Mouse (Mus musculus): ENCODE measurements around the gene Vti1a. TPM values are rescaled to one million over a fixed set of nuclear protein-coding genes. Genes with fewer than 3 reads are reported as not detected.

The Vti1a gene
- polyA plus RNA-seq, 1 experiment from 2014 or later, result 32.7 TPM

DNA sequence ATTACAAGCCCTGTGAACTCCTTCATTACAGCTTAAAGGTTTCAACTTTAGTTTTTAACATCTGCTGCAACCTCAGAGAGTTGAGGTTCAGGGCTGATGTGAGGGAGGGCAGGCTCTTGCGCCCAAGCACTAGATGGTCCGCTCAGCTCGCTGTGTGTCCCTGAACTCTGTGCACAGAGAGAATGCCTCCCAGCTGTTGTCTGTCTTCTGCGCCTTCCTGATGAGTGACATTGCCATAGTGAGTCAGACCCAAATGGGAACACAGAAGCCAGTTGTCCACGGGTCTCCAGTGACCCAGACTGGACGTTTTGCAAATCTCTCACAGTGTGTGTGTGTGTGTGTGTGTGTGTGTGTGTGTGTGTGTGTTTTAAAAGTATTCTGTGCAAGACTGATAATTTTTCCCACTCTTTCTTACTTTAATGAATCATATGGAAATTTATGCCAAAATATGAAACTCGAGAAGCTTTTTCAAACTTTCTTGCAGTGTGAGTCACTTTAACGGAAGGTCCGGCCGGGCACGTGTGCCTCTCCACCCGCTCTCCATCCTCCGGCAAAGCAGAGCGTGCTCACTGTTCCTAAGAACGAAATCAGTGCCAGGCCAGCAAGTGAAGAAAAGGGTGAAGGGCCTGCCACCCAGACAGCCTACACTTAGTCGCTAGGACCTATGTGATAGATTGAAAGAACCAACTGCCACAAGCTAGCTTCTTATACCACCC, 277.8 kb downstream of the Vti1a start:
- Histone ChIP-seq H3K36me3 (no peaks in the 10 kb centered on the region), H3K27ac (replicated peaks) (0 out of 2 replicates have a peak overlapping the region, but pooled peaks have one; percentile 9), H3K27me3 (ENCODE audit: low read depth, poor library complexity, severe bottlenecking) (peaks cover 17% of the 10 kb centered on the region; the same call in 1 of the 2 replicates), H3K9me3 (replicated peaks) (no peaks in the 10 kb centered on the region), H3K4me3 (no peak overlapping the region), H3K4me1 (peaks cover 46% of the 10 kb centered on the region)
- 90% methylated on average over 16 of the region's 16 CpGs for WGBS
- DNase-seq (ENCODE audit: low spot score), result no peak

DNA sequence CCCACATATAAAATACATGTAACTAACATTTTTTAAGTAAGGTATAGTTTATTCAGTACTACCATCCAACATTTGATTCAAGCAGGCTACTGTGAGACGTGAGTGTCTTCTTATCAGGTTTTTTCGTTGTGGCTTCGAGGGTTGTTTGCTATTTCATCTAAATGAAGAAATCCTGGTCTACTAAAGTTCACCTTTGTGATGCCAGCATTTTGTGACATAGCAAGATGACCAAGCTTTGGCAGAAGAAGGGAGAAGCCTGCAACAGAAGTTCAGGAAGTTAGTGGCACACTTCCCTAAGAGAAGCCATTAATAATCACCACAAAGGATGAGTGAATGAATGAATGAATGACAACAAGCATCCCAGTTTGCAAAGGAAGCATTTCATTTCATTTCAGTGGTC, 278.4 kb downstream of the Vti1a start:
- WGBS, result 87% methylated on average over 3 of the region's 3 CpGs
- H3K4me3 ChIP-seq, result no peak overlapping the region
- H3K9me3 ChIP-seq (replicated peaks), result no peaks in the 10 kb centered on the region
- H3K27me3 ChIP-seq (ENCODE audit: low read depth, poor library complexity, severe bottlenecking), result peaks cover 12% of the 10 kb centered on the region; the same call in 1 of the 2 replicates
- no peak for DNase-seq (ENCODE audit: low spot score)
- H3K4me1 ChIP-seq, result peaks cover 46% of the 10 kb centered on the region
- H3K27ac ChIP-seq (replicated peaks), result no peak overlapping the region
- no peaks in the 10 kb centered on the region for H3K36me3 ChIP-seq

DNA sequence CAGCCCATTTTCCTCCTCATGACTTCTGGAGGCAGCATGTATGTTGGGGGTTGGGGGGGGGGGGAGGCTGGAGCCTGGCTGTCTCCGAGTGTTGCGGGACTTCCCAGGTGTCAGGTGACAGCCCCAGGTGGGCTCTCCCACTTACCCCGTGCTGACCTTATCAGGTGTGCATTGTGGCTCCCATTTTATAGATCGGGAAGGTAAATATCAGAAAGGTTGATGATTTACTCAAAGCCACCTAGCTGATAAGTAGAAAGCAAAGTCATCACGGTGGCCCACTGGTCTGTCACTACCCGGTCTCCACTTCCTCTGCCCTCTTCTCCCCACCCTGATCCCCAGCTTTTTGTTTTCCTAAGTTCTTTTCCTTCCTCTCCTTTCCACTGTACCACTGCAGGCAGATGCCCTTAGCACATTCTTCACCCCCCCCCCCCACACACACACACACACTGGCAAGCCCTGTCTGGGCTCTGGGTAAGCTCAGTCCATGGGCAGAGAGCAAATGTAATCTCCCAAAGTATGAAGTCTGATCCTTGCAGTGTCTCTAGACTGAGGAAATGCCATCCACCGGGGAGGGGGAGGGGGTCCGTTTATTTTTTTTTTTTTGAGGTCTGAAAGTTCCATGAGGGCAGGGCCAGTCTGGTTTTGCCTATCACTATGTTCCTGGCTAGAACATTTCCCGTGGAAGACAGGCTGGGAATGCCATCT, 280.0 kb downstream of the Vti1a start:
- H3K9me3 ChIP-seq (replicated peaks), result no peaks in the 10 kb centered on the region
- no peak overlapping the region for H3K27ac ChIP-seq (replicated peaks)
- DNase-seq (ENCODE audit: low spot score), result no peak
- H3K36me3 ChIP-seq, result no peaks in the 10 kb centered on the region
- H3K27me3 ChIP-seq (ENCODE audit: low read depth, poor library complexity, severe bottlenecking), result 0 out of 2 replicates have a peak, but pooled peaks cover 8% of the 10 kb centered on the region
- H3K4me3 ChIP-seq, result no peak overlapping the region
- 70% methylated on average over 9 of the region's 9 CpGs for WGBS
- peaks cover 45% of the 10 kb centered on the region for H3K4me1 ChIP-seq

DNA sequence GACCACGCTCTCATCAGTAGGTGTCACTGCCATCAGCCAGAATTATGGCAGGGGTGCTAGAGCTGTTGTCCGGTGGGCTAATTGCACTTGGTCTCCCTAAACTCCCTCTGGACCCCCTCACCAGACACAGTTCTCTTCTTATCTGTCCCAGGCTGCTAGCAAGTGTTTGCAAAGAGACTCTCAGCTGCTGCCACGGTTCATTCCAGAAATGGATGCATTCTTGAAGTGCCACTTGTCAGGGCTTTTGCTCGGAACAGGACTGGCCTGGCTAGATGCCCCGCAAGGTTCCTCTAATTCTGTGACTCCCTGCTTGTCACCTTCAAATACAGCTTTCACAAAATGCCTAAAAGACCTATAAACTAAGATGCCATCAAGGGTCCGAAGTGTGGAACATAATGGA, 280.7 kb downstream of the Vti1a start:
- Histone ChIP-seq H3K9me3 (replicated peaks) (no peaks in the 10 kb centered on the region), H3K4me1 (peaks cover 45% of the 10 kb centered on the region), H3K36me3 (no peaks in the 10 kb centered on the region), H3K4me3 (no peak overlapping the region), H3K27ac (replicated peaks) (no peak overlapping the region), H3K27me3 (ENCODE audit: low read depth, poor library complexity, severe bottlenecking) (0 out of 2 replicates have a peak, but pooled peaks cover 8% of the 10 kb centered on the region)
- WGBS, result 80% methylated on average over 6 of the region's 6 CpGs
- no peak for DNase-seq (ENCODE audit: low spot score)

- DNase-seq (ENCODE audit: low spot score), result no peak
- H3K27ac ChIP-seq (replicated peaks), result no peak overlapping the region
- peaks cover 45% of the 10 kb centered on the region for H3K4me1 ChIP-seq
- H3K27me3 ChIP-seq (ENCODE audit: low read depth, poor library complexity, severe bottlenecking), result 0 out of 2 replicates have a peak, but pooled peaks cover 8% of the 10 kb centered on the region
- no peaks in the 10 kb centered on the region for H3K9me3 ChIP-seq (replicated peaks)
- no peaks in the 10 kb centered on the region for H3K36me3 ChIP-seq
- H3K4me3 ChIP-seq, result no peak overlapping the region
- WGBS, result 58% methylated on average over 2 of the region's 2 CpGs
Observed at GRCm38 (mm10) chr19:55597296-55597695, 281.2 kb downstream of the Vti1a start.

- no peaks in the 10 kb centered on the region for H3K9me3 ChIP-seq (replicated peaks)
- no peak overlapping the region for H3K4me3 ChIP-seq
- H3K36me3 ChIP-seq, result no peaks in the 10 kb centered on the region
- H3K27ac ChIP-seq (replicated peaks), result peak overlapping the region; percentile 28; the same call in 1 of the 2 replicates
- peaks cover 42% of the 10 kb centered on the region for H3K4me1 ChIP-seq
- no peak for DNase-seq (ENCODE audit: low spot score)
- 82% methylated on average over 12 of the region's 12 CpGs for WGBS
- 0 out of 2 replicates have a peak, but pooled peaks cover 8% of the 10 kb centered on the region for H3K27me3 ChIP-seq (ENCODE audit: low read depth, poor library complexity, severe bottlenecking)
Observed at GRCm38 (mm10) chr19:55597951-55598350, 281.9 kb downstream of the Vti1a start.

DNA sequence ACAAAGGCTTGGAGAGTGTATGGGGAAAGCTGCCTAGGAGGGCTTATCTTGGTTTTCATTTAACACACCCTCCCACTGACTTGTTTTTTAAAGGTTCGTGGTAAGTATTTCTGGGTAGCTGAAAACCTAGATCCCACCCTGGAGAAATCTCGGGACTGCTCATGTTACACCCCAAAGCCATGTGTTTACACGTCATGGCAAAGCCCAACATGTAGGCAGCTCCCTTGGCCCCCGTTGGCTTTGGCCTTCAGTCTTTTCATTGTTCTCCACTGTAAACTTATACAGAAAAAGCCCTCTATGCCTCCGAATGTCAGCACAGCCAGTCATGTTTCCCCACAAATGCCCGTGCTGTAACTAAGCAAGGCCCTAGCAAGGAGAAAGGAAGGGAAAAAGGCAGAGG, 283.0 kb downstream of the Vti1a start:
- Histone ChIP-seq H3K27me3 (ENCODE audit: low read depth, poor library complexity, severe bottlenecking) (no peaks in the 10 kb centered on the region), H3K36me3 (no peaks in the 10 kb centered on the region), H3K4me3 (no peak overlapping the region), H3K9me3 (replicated peaks) (no peaks in the 10 kb centered on the region), H3K4me1 (peaks cover 33% of the 10 kb centered on the region), H3K27ac (replicated peaks) (0 out of 2 replicates have a peak overlapping the region, but pooled peaks have one; percentile 29)
- 78% methylated on average over 6 of the region's 6 CpGs for WGBS
- no peak for DNase-seq (ENCODE audit: low spot score)

GRCm38 (mm10) chr19:55607725-55608124, 291.6 kb downstream of the Vti1a start:
- Histone ChIP-seq H3K4me3 (no peak overlapping the region), H3K27ac (replicated peaks) (no peak overlapping the region), H3K36me3 (no peaks in the 10 kb centered on the region), H3K27me3 (ENCODE audit: low read depth, poor library complexity, severe bottlenecking) (peaks cover 7% of the 10 kb centered on the region; the same call in 1 of the 2 replicates), H3K9me3 (replicated peaks) (no peaks in the 10 kb centered on the region), H3K4me1 (peaks cover 12% of the 10 kb centered on the region)
- DNase-seq (ENCODE audit: low spot score), result no peak
- 92% methylated on average over 10 of the region's 10 CpGs for WGBS

GRCm38 (mm10) chr19:55608858-55609375, 292.8 kb downstream of the Vti1a start:
- Histone ChIP-seq H3K4me3 (no peak overlapping the region), H3K9me3 (replicated peaks) (no peaks in the 10 kb centered on the region), H3K4me1 (peaks cover 18% of the 10 kb centered on the region), H3K27me3 (ENCODE audit: low read depth, poor library complexity, severe bottlenecking) (peaks cover 7% of the 10 kb centered on the region; the same call in 1 of the 2 replicates), H3K36me3 (no peaks in the 10 kb centered on the region), H3K27ac (replicated peaks) (no peak overlapping the region)
- no peak for DNase-seq (ENCODE audit: low spot score)
- 83% methylated on average over 14 of the region's 14 CpGs for WGBS

DNA sequence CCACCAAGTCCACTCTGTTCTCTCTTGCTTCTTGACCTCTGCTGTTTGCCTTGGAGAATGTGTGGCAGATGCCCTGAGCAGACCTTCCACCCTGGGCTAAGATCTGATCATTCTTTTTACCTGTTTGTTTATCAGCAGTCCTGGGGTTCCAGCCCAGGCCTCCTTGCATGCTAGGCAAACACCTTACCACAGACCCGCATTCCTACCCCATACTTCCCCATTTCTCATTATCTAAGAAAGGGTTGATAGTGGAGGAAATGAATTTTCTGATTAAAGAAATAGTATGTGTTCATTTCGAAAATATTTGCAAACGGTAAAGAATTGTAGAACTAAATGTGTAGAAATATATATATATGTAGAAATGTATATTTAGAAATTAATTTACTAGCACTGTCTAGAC, 293.7 kb downstream of the Vti1a start:
- 88% methylated on average over 3 of the region's 3 CpGs for WGBS
- Histone ChIP-seq H3K36me3 (no peaks in the 10 kb centered on the region), H3K9me3 (replicated peaks) (no peaks in the 10 kb centered on the region), H3K27me3 (ENCODE audit: low read depth, poor library complexity, severe bottlenecking) (peaks cover 7% of the 10 kb centered on the region; the same call in 1 of the 2 replicates), H3K4me3 (no peak overlapping the region), H3K4me1 (peaks cover 18% of the 10 kb centered on the region), H3K27ac (replicated peaks) (no peak overlapping the region)
- no peak for DNase-seq (ENCODE audit: low spot score)

- H3K9me3 ChIP-seq (replicated peaks), result no peaks in the 10 kb centered on the region
- DNase-seq (ENCODE audit: low spot score), result no peak
- no peak overlapping the region for H3K27ac ChIP-seq (replicated peaks)
- peaks cover 13% of the 10 kb centered on the region for H3K27me3 ChIP-seq (ENCODE audit: low read depth, poor library complexity, severe bottlenecking)
- no peaks in the 10 kb centered on the region for H3K36me3 ChIP-seq
- 92% methylated on average over 5 of the region's 5 CpGs for WGBS
- H3K4me1 ChIP-seq, result peaks cover 20% of the 10 kb centered on the region
- H3K4me3 ChIP-seq, result no peak overlapping the region
Observed at GRCm38 (mm10) chr19:55615743-55616142, 299.6 kb downstream of the Vti1a start.

- WGBS, result 91% methylated on average over 7 of the region's 7 CpGs
Observed at GRCm38 (mm10) chr19:55616276-55616675, 300.2 kb downstream of the Vti1a start.

DNA sequence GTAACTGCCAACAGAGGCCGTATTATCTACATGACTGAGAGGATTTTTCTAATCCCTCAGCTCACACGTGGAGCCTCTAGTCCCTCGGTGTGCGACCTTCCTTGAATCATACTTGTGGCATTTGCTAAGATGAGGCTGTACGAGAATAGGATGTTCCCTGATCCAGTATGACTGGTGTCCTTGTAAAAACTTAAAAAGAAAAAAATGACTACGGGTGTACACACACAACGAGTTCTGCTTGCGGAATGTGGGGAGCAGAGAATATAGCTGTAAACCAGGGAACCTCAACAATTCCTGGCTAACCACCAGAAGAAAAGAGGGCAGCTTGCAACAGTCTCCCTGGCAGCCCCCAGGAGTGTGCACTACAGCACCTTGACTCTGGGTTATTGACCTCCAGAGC, 300.8 kb downstream of the Vti1a start:
- no peak for DNase-seq (ENCODE audit: low spot score)
- H3K27ac ChIP-seq (replicated peaks), result no peak overlapping the region
- peaks cover 10% of the 10 kb centered on the region for H3K27me3 ChIP-seq (ENCODE audit: low read depth, poor library complexity, severe bottlenecking)
- 89% methylated on average over 8 of the region's 8 CpGs for WGBS
- H3K9me3 ChIP-seq (replicated peaks), result no peaks in the 10 kb centered on the region
- H3K4me1 ChIP-seq, result peaks cover 31% of the 10 kb centered on the region
- H3K36me3 ChIP-seq, result no peaks in the 10 kb centered on the region
- H3K4me3 ChIP-seq, result no peak overlapping the region

More at GRCm38 (mm10) chr19:55616276-55616675, 300.2 kb downstream of the Vti1a start:
- H3K27ac ChIP-seq (replicated peaks), result no peak overlapping the region
- H3K27me3 ChIP-seq (ENCODE audit: low read depth, poor library complexity, severe bottlenecking), result peaks cover 13% of the 10 kb centered on the region
- no peak for DNase-seq (ENCODE audit: low spot score)
- no peak overlapping the region for H3K4me3 ChIP-seq
- H3K9me3 ChIP-seq (replicated peaks), result no peaks in the 10 kb centered on the region
- H3K36me3 ChIP-seq, result no peaks in the 10 kb centered on the region
- H3K4me1 ChIP-seq, result peaks cover 25% of the 10 kb centered on the region

All from midbrain, embryonic 10.5 days (tissue).